Mouse (Mus musculus) CH12.LX (cell line): ENCODE results near the gene Tmem255b. TPM values are rescaled to one million over a fixed set of nuclear protein-coding genes. Genes with fewer than 3 reads are reported as not detected.

Experiments used
- DNase-seq: peaks from one replicate; pipeline ENCODE4 v3.0.0-alpha.2; 2013; ENCODE audit errors: extremely low read depth
- H3K27ac ChIP-seq: 2 replicates; pipeline ENCODE4 v1.5.1; 2012; ENCODE audit warnings: low read depth, mild to moderate bottlenecking, control low read depth, moderate library complexity; ENCODE audit not compliant: insufficient read depth
- H3K27me3 ChIP-seq: replicated peaks from 2 replicates; pipeline ENCODE3; 2012; ENCODE audit warnings: inconsistent platforms
- H3K36me3 ChIP-seq, 2 experiments: replicated peaks in 1 of 2; 2 replicates each; pipeline versions ENCODE3 to v1.6.1; 2012; ENCODE audit warnings: inconsistent platforms in 1 of 2, low read length in 1 of 2, mild to moderate bottlenecking in 1 of 2, mixed read lengths in 1 of 2, moderate library complexity in 1 of 2; ENCODE audit not compliant: control insufficient read depth in 1 of 2, insufficient read depth in 1 of 2
- H3K4me1 ChIP-seq, 2 experiments: 2 replicates each; pipeline ENCODE4 v1.6.1; 2012; ENCODE audit warnings: inconsistent platforms in 1 of 2, moderate library complexity in 1 of 2; ENCODE audit not compliant: insufficient read depth in 2 of 2, control insufficient read depth in 1 of 2
- H3K4me2 ChIP-seq: 2 replicates; pipeline ENCODE4 v1.6.1; 2012; ENCODE audit warnings: low read depth, mild to moderate bottlenecking, control low read depth; ENCODE audit not compliant: poor library complexity, insufficient read depth, severe bottlenecking
- H3K4me3 ChIP-seq, 3 experiments: fragments of 150-350 bp in 1 of 3; sonication (generic) in 1 of 3; replicated peaks in 1 of 3; 2 replicates each; pipeline versions ENCODE3 to v1.5.1; 2011 to 2012; ENCODE audit warnings: low read depth in 2 of 3, low read length in 2 of 3, mild to moderate bottlenecking in 2 of 3, moderate library complexity in 2 of 3, control low read depth in 1 of 3, improper control_type of control experiment in 1 of 3, inconsistent platforms in 1 of 3, mixed read lengths in 1 of 3; ENCODE audit not compliant: poor library complexity in 1 of 3
- H3K79me2 ChIP-seq: replicated peaks from 2 replicates; pipeline ENCODE4 v1.6.1; 2012; ENCODE audit warnings: mild to moderate bottlenecking, moderate library complexity; ENCODE audit not compliant: control insufficient read depth, poor library complexity, insufficient read depth, severe bottlenecking; ENCODE audit errors: extremely low read depth
- H3K9ac ChIP-seq: 2 replicates; pipeline ENCODE4 v1.6.1; 2012; ENCODE audit warnings: low read depth, mild to moderate bottlenecking, control low read depth, moderate library complexity; ENCODE audit not compliant: insufficient read depth
- H3K9me3 ChIP-seq: replicated peaks from 2 replicates; pipeline ENCODE3; 2012; ENCODE audit warnings: low read length, inconsistent platforms, mixed read lengths
- CHD1 ChIP-seq: IDR thresholded peaks from 2 replicates; pipeline ENCODE4 v1.6.1; 2012; ENCODE audit warnings: low read depth, low read length, improper control_type of control experiment, inconsistent platforms
- CHD2 ChIP-seq: IDR thresholded peaks from 2 replicates; pipeline ENCODE4 v1.6.1; 2011; ENCODE audit warnings: low read length, improper control_type of control experiment
- CTCF ChIP-seq, 2 experiments: IDR thresholded peaks in 1 of 2; conservative IDR thresholded peaks in 1 of 2; 2 replicates each; pipeline ENCODE4 v1.5.1; 2011 to 2012; ENCODE audit warnings: low read depth in 2 of 2, low read length in 2 of 2, improper control_type of control experiment in 1 of 2, inconsistent platforms in 1 of 2, mild to moderate bottlenecking in 1 of 2, moderate library complexity in 1 of 2
- E2F4 ChIP-seq: IDR thresholded peaks from 2 replicates; pipeline ENCODE4 v1.6.1; 2011; ENCODE audit warnings: low read depth, low read length, improper control_type of control experiment; ENCODE audit not compliant: insufficient replicate concordance
- ELF1 ChIP-seq: IDR thresholded peaks from 2 replicates; pipeline ENCODE4 v1.6.1; 2014; ENCODE audit warnings: low read depth, mild to moderate bottlenecking, inconsistent platforms, low read length, improper control_type of control experiment
- JUN ChIP-seq: IDR thresholded peaks from 2 replicates; pipeline ENCODE4 v1.6.1; 2011; ENCODE audit warnings: low read depth, mild to moderate bottlenecking, low read length, improper control_type of control experiment, moderate library complexity; ENCODE audit not compliant: insufficient read depth
- KAT2A ChIP-seq: IDR thresholded peaks from 2 replicates; pipeline ENCODE4 v1.6.1; 2012; ENCODE audit warnings: low read length, improper control_type of control experiment, inconsistent platforms; ENCODE audit not compliant: insufficient replicate concordance
- MAFK ChIP-seq: IDR thresholded peaks from 2 replicates; pipeline ENCODE4 v1.6.1; 2011; ENCODE audit warnings: low read length, improper control_type of control experiment; ENCODE audit not compliant: insufficient replicate concordance
- MXI1 ChIP-seq: IDR thresholded peaks from 2 replicates; pipeline ENCODE4 v1.6.1; 2011; ENCODE audit warnings: mild to moderate bottlenecking, low read depth, low read length, improper control_type of control experiment
- POLR2A ChIP-seq: IDR thresholded peaks from 2 replicates; pipeline ENCODE4 v1.6.1; 2011; ENCODE audit warnings: low read depth, mild to moderate bottlenecking, improper control_type of control experiment, low read length
- POLR2AphosphoS2 ChIP-seq: IDR thresholded peaks from 2 replicates; pipeline ENCODE4 v1.6.1; 2011; ENCODE audit warnings: low read depth, low read length, improper control_type of control experiment
- RAD21 ChIP-seq: IDR thresholded peaks from 2 replicates; pipeline ENCODE4 v1.6.1; 2011; ENCODE audit warnings: low read depth, mild to moderate bottlenecking, low read length, improper control_type of control experiment, moderate library complexity
- RCOR1 ChIP-seq: conservative IDR thresholded peaks from 2 replicates; pipeline ENCODE4 v1.6.1; 2012; ENCODE audit warnings: low read depth, mild to moderate bottlenecking, inconsistent platforms, low read length, improper control_type of control experiment
- SMC3 ChIP-seq: IDR thresholded peaks from 2 replicates; pipeline ENCODE4 v1.6.1; 2011; ENCODE audit warnings: low read depth, low read length, improper control_type of control experiment
- TCF12 ChIP-seq: IDR thresholded peaks from 2 replicates; pipeline ENCODE4 v1.6.1; 2014; ENCODE audit warnings: low read depth, mild to moderate bottlenecking, inconsistent platforms, low read length, improper control_type of control experiment
- ZC3H11A ChIP-seq: IDR thresholded peaks from 2 replicates; pipeline ENCODE4 v1.6.1; 2012; ENCODE audit warnings: low read depth, mild to moderate bottlenecking, inconsistent platforms, low read length, improper control_type of control experiment
- ZKSCAN1 ChIP-seq: IDR thresholded peaks from 2 replicates; pipeline ENCODE4 v1.6.1; 2012; ENCODE audit warnings: low read depth, inconsistent platforms, low read length, improper control_type of control experiment, borderline replicate concordance
- ZNF384 ChIP-seq: IDR thresholded peaks from 2 replicates; pipeline ENCODE4 v1.6.1; 2012; ENCODE audit warnings: low read depth, low read length, improper control_type of control experiment, inconsistent platforms
- dilution Hi-C: fragments of 300-500 bp; cut with MboI; formaldehyde crosslinking; loops from 2 replicates; pipeline ENCODE4 v1.14.3; 2020; ENCODE audit warnings: low sequenced_read_pairs; ENCODE audit not compliant: extremely low pct_unique_long_range_greater_than_20kb, extremely low pct_ligation_motif_present
- in situ Hi-C: fragments of 300-500 bp; cut with MboI; formaldehyde crosslinking; loops from 3 replicates; pipeline ENCODE4 v1.14.3; 2019; ENCODE audit warnings: low sequenced_read_pairs, low pct_ligation_motif_present, low pct_unique_long_range_greater_than_20kb, mixed read lengths
- polyA plus RNA-seq: library from polyadenylated mRNA; unstranded; fragments of >175 nt; gene quantifications from 2 replicates; pipeline ENCODE4 v1.2.1, GENCODE M21; 2012; ENCODE audit warnings: low read depth; ENCODE audit not compliant: insufficient read length
- total RNA-seq, 2 experiments: library from RNA; depleted of rRNA; stranded (reverse); fragments of 300-350 nt in 1 of 2; fragments of >200 nt in 1 of 2; gene quantifications; 2 replicates each; pipeline ENCODE4 v1.2.3; 2012 to 2014

Tmem255b gene
- total and polyA plus RNA-seq, 3 experiments, result not detected

- Histone ChIP-seq H3K4me2 (no peak overlapping the region), H3K4me3 (no peak overlapping the region), H3K27ac (no peak overlapping the region), H3K9ac (no peak overlapping the region), H3K27me3 (peaks cover 62% of the 10 kb centered on the region), H3K79me2 (no peaks in the 10 kb centered on the region), H3K4me1 (peaks cover 3 to 24% of the 10 kb centered on the region in 2 experiments), H3K9me3 (no peaks in the 10 kb centered on the region), H3K36me3 (no peaks in the 10 kb centered on the region)
- TF ChIP-seq RCOR1, result no peak
- TF ChIP-seq SMC3, result no peak
- TF ChIP-seq POLR2AphosphoS2, result no peak
- TF ChIP-seq CHD1, result no peak
- TF ChIP-seq ZKSCAN1, result no peak
- no peak for TF ChIP-seq CTCF (conservative IDR thresholded peaks at IDR 0.05 in 1 of 2, IDR thresholded peaks at IDR 0.05 in 1 of 2; ENCODE audit: low read depth in 2 of 2, low read length in 2 of 2)
- no peak for TF ChIP-seq JUN
- TF ChIP-seq CHD2, result no peak
- no peak for TF ChIP-seq ZC3H11A
- no peak for TF ChIP-seq KAT2A
- TF ChIP-seq MAFK, result no peak
- no peak for DNase-seq
- in situ Hi-C loops, result loop anchor here (10.0 kb wide), 1 partner anchor 284 kb away; no protein-coding TSS in a partner anchor
- dilution Hi-C loops, result no loop called here
Measured at GRCm38 (mm10) chr8:13461085-13461765, 26.2 kb downstream of the Tmem255b start.

- in situ Hi-C loops, result loop anchor here (10.0 kb wide), 1 partner anchor 283 kb away; no protein-coding TSS in a partner anchor
- no peak overlapping the region for H3K9ac ChIP-seq
- no peaks in the 10 kb centered on the region for H3K36me3 ChIP-seq
Measured at GRCm38 (mm10) chr8:13461843-13462242, 26.9 kb downstream of the Tmem255b start.

More at GRCm38 (mm10) chr8:13461843-13462242, 26.9 kb downstream of the Tmem255b start:
- peaks cover 3 to 24% of the 10 kb centered on the region in 2 experiments for H3K4me1 ChIP-seq
- peak; percentile 55 for DNase-seq
- peaks cover 65% of the 10 kb centered on the region for H3K27me3 ChIP-seq
- dilution Hi-C loops, result no loop called here
- no peak overlapping the region for H3K4me3 ChIP-seq
- H3K27ac ChIP-seq, result no peak overlapping the region
- no peaks in the 10 kb centered on the region for H3K79me2 ChIP-seq
- no peaks in the 10 kb centered on the region for H3K9me3 ChIP-seq
- H3K4me2 ChIP-seq, result no peak overlapping the region
- no peak for TF ChIP-seq ZC3H11A
- peak; percentile 37 for TF ChIP-seq RAD21
- TF ChIP-seq CTCF (conservative IDR thresholded peaks at IDR 0.05 in 1 of 2, IDR thresholded peaks at IDR 0.05 in 1 of 2; ENCODE audit: low read depth in 2 of 2, low read length in 2 of 2), result peak; percentile 52 to 80
- TF ChIP-seq CHD1, result no peak
- TF ChIP-seq ZNF384, result no peak
- TF ChIP-seq MXI1, result no peak
- no peak for TF ChIP-seq TCF12
- TF ChIP-seq JUN, result no peak
- no peak for TF ChIP-seq MAFK
- no peak for TF ChIP-seq E2F4
- no peak for TF ChIP-seq ELF1
- TF ChIP-seq SMC3, result peak; percentile 74
- no peak for TF ChIP-seq RCOR1
- TF ChIP-seq POLR2AphosphoS2, result no peak
- no peak for TF ChIP-seq KAT2A
- TF ChIP-seq POLR2A, result no peak
